Mouse (Mus musculus): ENCODE measurements around the gene Aurkb. TPM values are rescaled to one million over a fixed set of nuclear protein-coding genes. Genes with fewer than 3 reads are reported as not detected.

Gene Aurkb
- polyA plus RNA-seq, 1 experiment from 2014 or later, result 163 TPM

GRCm38 (mm10) chr11:69046395-69046774, 938 bp downstream of the Aurkb start:
- peak overlapping the region; percentile 75 for H3K4me3 ChIP-seq (replicated peaks)
- no peaks in the 10 kb centered on the region for H3K9me3 ChIP-seq
- H3K36me3 ChIP-seq (replicated peaks), result peaks cover 39% of the 10 kb centered on the region
- peaks cover 39% of the 10 kb centered on the region for H3K4me1 ChIP-seq
- peak overlapping the region; percentile 84 for H3K9ac ChIP-seq
- no peaks in the 10 kb centered on the region for H3K27me3 ChIP-seq
- no peak for ATAC-seq (ENCODE audit: low FRiP score)
- peak overlapping the region; percentile 75 for H3K4me2 ChIP-seq
- 23% methylated on average over 9 of the region's 9 CpGs for WGBS
- 0 out of 2 replicates have a peak overlapping the region, but pooled peaks have one; percentile 5 for H3K27ac ChIP-seq

- peak overlapping the region; percentile 17 for H3K9ac ChIP-seq
- no peak for ATAC-seq (ENCODE audit: low FRiP score)
- peaks cover 39% of the 10 kb centered on the region for H3K4me1 ChIP-seq
- H3K36me3 ChIP-seq (replicated peaks), result peaks cover 44% of the 10 kb centered on the region
- H3K9me3 ChIP-seq, result no peaks in the 10 kb centered on the region
- peak overlapping the region; percentile 75 for H3K4me3 ChIP-seq (replicated peaks)
- peak overlapping the region; percentile 75 for H3K4me2 ChIP-seq
- 94% methylated on average over 12 of the region's 12 CpGs for WGBS
- no peak overlapping the region for H3K27ac ChIP-seq
- H3K27me3 ChIP-seq, result no peaks in the 10 kb centered on the region
Observed at GRCm38 (mm10) chr11:69047592-69047991, 2.1 kb downstream of the Aurkb start.

GRCm38 (mm10) chr11:69048151-69048550, 2.7 kb downstream of the Aurkb start:
- ATAC-seq (ENCODE audit: low FRiP score), result no peak
- Histone ChIP-seq H3K4me2 (0 out of 2 replicates have a peak overlapping the region, but pooled peaks have one; percentile 75), H3K9ac (no peak overlapping the region), H3K27me3 (no peaks in the 10 kb centered on the region), H3K4me3 (replicated peaks) (no peak overlapping the region), H3K27ac (no peak overlapping the region), H3K36me3 (replicated peaks) (peaks cover 46% of the 10 kb centered on the region), H3K9me3 (no peaks in the 10 kb centered on the region), H3K4me1 (peaks cover 39% of the 10 kb centered on the region)
- WGBS, result 93% methylated on average over 14 of the region's 14 CpGs

GRCm38 (mm10) chr11:69050748-69051147, 5.3 kb downstream of the Aurkb start:
- H3K4me3 ChIP-seq (replicated peaks), result no peak overlapping the region
- 85% methylated on average over 8 of the region's 8 CpGs for WGBS
- no peak overlapping the region for H3K9ac ChIP-seq
- no peaks in the 10 kb centered on the region for H3K27me3 ChIP-seq
- no peaks in the 10 kb centered on the region for H3K9me3 ChIP-seq
- H3K27ac ChIP-seq, result no peak overlapping the region
- H3K36me3 ChIP-seq (replicated peaks), result peaks cover 59% of the 10 kb centered on the region
- ATAC-seq (ENCODE audit: low FRiP score), result no peak
- no peak overlapping the region for H3K4me2 ChIP-seq
- H3K4me1 ChIP-seq, result peaks cover 39% of the 10 kb centered on the region

GRCm38 (mm10) chr11:69051771-69052170, 6.3 kb downstream of the Aurkb start:
- Histone ChIP-seq H3K36me3 (replicated peaks) (peaks cover 59% of the 10 kb centered on the region), H3K27me3 (no peaks in the 10 kb centered on the region), H3K9me3 (no peaks in the 10 kb centered on the region), H3K27ac (no peak overlapping the region), H3K4me2 (no peak overlapping the region), H3K9ac (no peak overlapping the region), H3K4me1 (peaks cover 32% of the 10 kb centered on the region), H3K4me3 (replicated peaks) (no peak overlapping the region)
- WGBS, result 50% methylated on average over 4 of the region's 4 CpGs
- ATAC-seq (ENCODE audit: low FRiP score), result no peak

- H3K9ac ChIP-seq, result no peak overlapping the region
- H3K4me3 ChIP-seq (replicated peaks), result no peak overlapping the region
- WGBS, result 91% methylated on average over 2 of the region's 2 CpGs
- no peaks in the 10 kb centered on the region for H3K27me3 ChIP-seq
- no peak overlapping the region for H3K4me2 ChIP-seq
- peaks cover 21% of the 10 kb centered on the region for H3K4me1 ChIP-seq
- no peak overlapping the region for H3K27ac ChIP-seq
- no peaks in the 10 kb centered on the region for H3K9me3 ChIP-seq
- peaks cover 52% of the 10 kb centered on the region for H3K36me3 ChIP-seq (replicated peaks)
- no peak for ATAC-seq (ENCODE audit: low FRiP score)
Observed at GRCm38 (mm10) chr11:69052824-69053421, 7.5 kb downstream of the Aurkb start.

- no peak overlapping the region for H3K27ac ChIP-seq
- peaks cover 19% of the 10 kb centered on the region for H3K4me1 ChIP-seq
- no peak overlapping the region for H3K4me2 ChIP-seq
- H3K36me3 ChIP-seq (replicated peaks), result peaks cover 43% of the 10 kb centered on the region
- no peaks in the 10 kb centered on the region for H3K27me3 ChIP-seq
- H3K4me3 ChIP-seq (replicated peaks), result no peak overlapping the region
- H3K9ac ChIP-seq, result no peak overlapping the region
- ATAC-seq (ENCODE audit: low FRiP score), result no peak
- WGBS, result 73% methylated on average over 3 of the region's 3 CpGs
- H3K9me3 ChIP-seq, result no peaks in the 10 kb centered on the region
Observed at GRCm38 (mm10) chr11:69053848-69054247, 8.4 kb downstream of the Aurkb start.

GRCm38 (mm10) chr11:69058265-69058664, 12.8 kb downstream of the Aurkb start:
- no peaks in the 10 kb centered on the region; the same call in 1 of the 2 replicates for H3K27me3 ChIP-seq
- H3K4me1 ChIP-seq, result peaks cover 22% of the 10 kb centered on the region
- 72% methylated on average over 2 of the region's 2 CpGs for WGBS
- peak overlapping the region; percentile 98 for H3K4me2 ChIP-seq
- peak overlapping the region; percentile 66 for H3K9ac ChIP-seq
- peaks cover 12% of the 10 kb centered on the region for H3K36me3 ChIP-seq (replicated peaks)
- H3K9me3 ChIP-seq, result no peaks in the 10 kb centered on the region
- peak overlapping the region; percentile 90 for H3K4me3 ChIP-seq (replicated peaks)
- ATAC-seq (ENCODE audit: low FRiP score), result no peak
- H3K27ac ChIP-seq, result peak overlapping the region; percentile 82; the same call in 1 of the 2 replicates

GRCm38 (mm10) chr11:69058729-69059356, 13.4 kb downstream of the Aurkb start:
- Histone ChIP-seq H3K27me3 (no peaks in the 10 kb centered on the region; the same call in 1 of the 2 replicates), H3K27ac (peak overlapping the region; percentile 82), H3K4me3 (replicated peaks) (peak overlapping the region; percentile 90), H3K36me3 (replicated peaks) (peaks cover 7% of the 10 kb centered on the region), H3K9me3 (no peaks in the 10 kb centered on the region), H3K4me2 (peak overlapping the region; percentile 98), H3K4me1 (peaks cover 22% of the 10 kb centered on the region), H3K9ac (peak overlapping the region; percentile 66)
- under 1% methylated on average over 19 of the region's 19 CpGs for WGBS
- no peak for ATAC-seq (ENCODE audit: low FRiP score)

- under 1% methylated on average over 63 of the region's 64 CpGs for WGBS
- Histone ChIP-seq H3K9ac (peak within 1 kb of the TSS; percentile 84), H3K9me3 (no peaks in the 10 kb centered on the region), H3K27ac (peak within 1 kb of the TSS; percentile 93), H3K4me3 (replicated peaks) (peak within 1 kb of the TSS; percentile 90), H3K27me3 (no peaks in the 10 kb centered on the region; the same call in 1 of the 2 replicates), H3K36me3 (replicated peaks) (0 out of 2 replicates have a peak, but pooled peaks cover under 1% of the 10 kb centered on the region), H3K4me1 (peaks cover 28% of the 10 kb centered on the region), H3K4me2 (peak within 1 kb of the TSS; percentile 98)
- peak; percentile 93 for ATAC-seq (ENCODE audit: low FRiP score)
Observed at GRCm38 (mm10) chr11:69059357-69059974, 14.0 kb downstream of the Aurkb start, which contains the start of gene Borcs6. TSS of gene Borcs6 (plus strand) at chr11:69059717.

GRCm38 (mm10) chr11:69059975-69060411, 14.5 kb downstream of the Aurkb start:
- peak overlapping the region; percentile 84 for H3K9ac ChIP-seq
- H3K4me3 ChIP-seq (replicated peaks), result peak overlapping the region; percentile 90
- H3K9me3 ChIP-seq, result no peaks in the 10 kb centered on the region
- H3K36me3 ChIP-seq (replicated peaks), result no peaks in the 10 kb centered on the region
- under 1% methylated on average over 47 of the region's 49 CpGs for WGBS
- peaks cover 32% of the 10 kb centered on the region for H3K4me1 ChIP-seq
- peak overlapping the region; percentile 98 for H3K4me2 ChIP-seq
- peak; percentile 33 for ATAC-seq (ENCODE audit: low FRiP score)
- peak overlapping the region; percentile 93 for H3K27ac ChIP-seq
- no peaks in the 10 kb centered on the region; the same call in 1 of the 2 replicates for H3K27me3 ChIP-seq

Measured in forebrain, embryonic 12.5 days (tissue).